Mouse (Mus musculus): ENCODE measurements around the gene Sema4f. TPM values are rescaled to one million over a fixed set of nuclear protein-coding genes. Genes with fewer than 3 reads are reported as not detected.

Gene Sema4f
- polyA plus RNA-seq (2016; fragmentation: Nextera tagmentation; extraction: Ambion mirVana) = 10.8 and 10.9 TPM in 2 replicates

DNA sequence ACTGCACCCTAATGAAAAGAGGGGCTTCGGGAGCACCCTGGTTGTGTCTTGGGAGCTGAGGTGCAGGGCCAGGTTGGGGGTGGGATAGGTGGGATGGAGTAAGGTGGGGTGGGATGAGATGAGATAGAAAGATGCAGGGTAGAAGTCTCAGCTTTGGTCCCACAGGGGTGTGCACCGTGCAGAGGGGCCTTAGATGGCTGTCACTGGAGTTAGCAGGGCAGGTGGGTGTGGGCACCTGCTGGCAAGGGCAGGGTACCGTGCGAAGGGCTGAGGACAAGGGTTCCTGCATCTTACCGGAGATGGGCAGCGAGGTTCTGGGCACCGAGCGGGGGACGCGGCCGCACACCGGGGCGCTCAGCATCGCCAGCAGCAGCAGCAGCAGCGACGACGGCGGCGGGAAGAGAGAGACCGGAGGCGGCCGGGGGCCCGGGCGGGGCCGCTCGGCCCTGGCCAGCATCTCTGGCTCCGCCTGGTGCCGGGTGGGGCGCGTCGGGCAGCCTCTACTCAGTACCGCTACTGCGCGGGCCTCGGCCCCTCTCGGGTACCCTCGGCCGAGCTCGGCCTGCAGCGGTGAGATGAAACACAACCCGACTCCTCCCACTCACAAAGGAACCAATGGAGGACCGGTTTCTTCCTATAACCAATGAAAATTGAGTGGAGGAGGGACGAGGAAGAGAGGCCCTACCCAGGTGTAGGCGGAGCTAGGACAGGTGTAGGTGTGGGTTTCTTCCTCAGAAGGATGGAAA lies at the start of gene Sema4f:
Gene Sema4f, minus strand, starts transcription at position 603 of the 746 bp plus-strand sequence.
- H3K4me3 ChIP-seq = peak within 1 kb of the TSS; percentile 66
- WGBS = 1% methylated on average over 43 of the region's 44 CpGs
- peaks cover 8% of the 10 kb centered on the region; the same call in 1 of the 2 replicates for H3K4me1 ChIP-seq
- no peak within 1 kb of the TSS for H3K27ac ChIP-seq
- H3K9ac ChIP-seq = peak within 1 kb of the TSS; percentile 82
- H3K27me3 ChIP-seq = peaks cover 13% of the 10 kb centered on the region
- peak; percentile 99 for ATAC-seq (ENCODE audit: low FRiP score)
- H3K9me3 ChIP-seq (replicated peaks) = no peaks in the 10 kb centered on the region
- 0 out of 2 replicates have a peak, but pooled peaks cover 3% of the 10 kb centered on the region for H3K36me3 ChIP-seq
- H3K4me2 ChIP-seq (replicated peaks) = peak within 1 kb of the TSS; percentile 82

GRCm38 (mm10) chr6:82987411-82987971 lies 47.9 kb upstream of the Sema4f start:
- no peak overlapping the region for H3K9ac ChIP-seq
- no peak overlapping the region for H3K4me3 ChIP-seq
- no peaks in the 10 kb centered on the region for H3K9me3 ChIP-seq (replicated peaks)
- no peaks in the 10 kb centered on the region for H3K4me1 ChIP-seq
- no peak overlapping the region for H3K4me2 ChIP-seq (replicated peaks)
- ATAC-seq (ENCODE audit: low FRiP score) = no peak
- H3K27me3 ChIP-seq = no peaks in the 10 kb centered on the region
- no peak overlapping the region for H3K27ac ChIP-seq
- 59% methylated on average over 9 of the region's 9 CpGs for WGBS
- no peaks in the 10 kb centered on the region for H3K36me3 ChIP-seq

GRCm38 (mm10) chr6:82971031-82971430 lies 31.5 kb upstream of the Sema4f start:
- H3K9ac ChIP-seq = no peak overlapping the region
- 0 out of 2 replicates have a peak, but pooled peaks have one; percentile 61 for ATAC-seq (ENCODE audit: low FRiP score)
- 13% methylated on average over 5 of the region's 5 CpGs for WGBS

GRCm38 (mm10) chr6:82969249-82970084 lies 29.9 kb upstream of the Sema4f start:
- Histone ChIP-seq H3K4me1 (no peaks in the 10 kb centered on the region), H3K9me3 (replicated peaks) (no peaks in the 10 kb centered on the region), H3K27me3 (no peaks in the 10 kb centered on the region), H3K27ac (no peak overlapping the region), H3K36me3 (no peaks in the 10 kb centered on the region), H3K4me3 (no peak overlapping the region), H3K4me2 (replicated peaks) (no peak overlapping the region), H3K9ac (no peak overlapping the region)
- WGBS = 79% methylated on average over 6 of the region's 6 CpGs
- no peak for ATAC-seq (ENCODE audit: low FRiP score)

More at GRCm38 (mm10) chr6:82971031-82971430, 31.5 kb upstream of the Sema4f start:
- Histone ChIP-seq H3K4me1 (no peaks in the 10 kb centered on the region), H3K36me3 (no peaks in the 10 kb centered on the region), H3K4me3 (no peak overlapping the region), H3K4me2 (replicated peaks) (no peak overlapping the region), H3K27ac (no peak overlapping the region), H3K27me3 (no peaks in the 10 kb centered on the region), H3K9me3 (replicated peaks) (no peaks in the 10 kb centered on the region)

- 78% methylated on average over 1 of the region's 1 CpGs for WGBS
- ATAC-seq (ENCODE audit: low FRiP score) = no peak
- 0 out of 2 replicates have a peak, but pooled peaks cover 2% of the 10 kb centered on the region for H3K4me1 ChIP-seq
Measured at GRCm38 (mm10) chr6:82961664-82962063, 22.1 kb upstream of the Sema4f start.

GRCm38 (mm10) chr6:82956553-82957251 lies 17.1 kb upstream of the Sema4f start:
- H3K4me1 ChIP-seq = 0 out of 2 replicates have a peak, but pooled peaks cover 5% of the 10 kb centered on the region
- no peaks in the 10 kb centered on the region for H3K27me3 ChIP-seq
- no peak for ATAC-seq (ENCODE audit: low FRiP score)
- no peaks in the 10 kb centered on the region for H3K36me3 ChIP-seq
- no peak overlapping the region for H3K27ac ChIP-seq
- no peak overlapping the region for H3K4me2 ChIP-seq (replicated peaks)
- no peaks in the 10 kb centered on the region for H3K9me3 ChIP-seq (replicated peaks)
- no peak overlapping the region for H3K4me3 ChIP-seq
- 57% methylated on average over 4 of the region's 4 CpGs for WGBS
- no peak overlapping the region for H3K9ac ChIP-seq

More at GRCm38 (mm10) chr6:82961664-82962063, 22.1 kb upstream of the Sema4f start:
- H3K36me3 ChIP-seq = no peaks in the 10 kb centered on the region
- no peak overlapping the region for H3K4me2 ChIP-seq (replicated peaks)
- H3K9ac ChIP-seq = no peak overlapping the region
- no peak overlapping the region for H3K27ac ChIP-seq
- no peaks in the 10 kb centered on the region for H3K9me3 ChIP-seq (replicated peaks)
- H3K4me3 ChIP-seq = no peak overlapping the region
- H3K27me3 ChIP-seq = no peaks in the 10 kb centered on the region

DNA sequence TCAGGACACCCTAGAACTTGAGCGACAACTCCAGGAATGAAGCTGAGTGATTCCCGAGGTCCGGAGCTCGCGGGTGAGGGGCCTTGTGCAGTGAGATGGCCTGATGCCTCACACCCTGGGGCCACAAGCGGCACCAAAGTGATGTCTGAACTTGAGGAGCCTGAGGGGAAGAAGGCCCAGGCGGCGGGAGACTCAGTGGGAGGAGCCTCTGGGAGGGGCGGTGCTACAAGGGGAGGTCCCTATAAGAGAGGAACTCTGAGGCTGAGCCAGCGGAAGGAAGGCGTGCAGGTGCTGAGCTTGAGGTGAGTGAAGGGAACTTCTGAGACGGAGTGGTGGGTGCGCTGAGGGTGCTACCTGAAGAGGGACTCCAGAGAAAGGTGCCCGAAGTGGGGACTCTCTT lies 7.1 kb upstream of the Sema4f start, which contains the start of gene M1ap:
Gene M1ap, plus strand, starts transcription at position 252 of the 400 bp plus-strand sequence.
- no peaks in the 10 kb centered on the region for H3K27me3 ChIP-seq
- no peak within 1 kb of the TSS for H3K27ac ChIP-seq
- no peak for ATAC-seq (ENCODE audit: low FRiP score)
- no peak within 1 kb of the TSS for H3K4me2 ChIP-seq (replicated peaks)
- H3K4me3 ChIP-seq = no peak within 1 kb of the TSS
- H3K9ac ChIP-seq = no peak within 1 kb of the TSS
- no peaks in the 10 kb centered on the region for H3K4me1 ChIP-seq
- H3K36me3 ChIP-seq = no peaks in the 10 kb centered on the region
- WGBS = 65% methylated on average over 14 of the region's 14 CpGs
- no peaks in the 10 kb centered on the region for H3K9me3 ChIP-seq (replicated peaks)

DNA sequence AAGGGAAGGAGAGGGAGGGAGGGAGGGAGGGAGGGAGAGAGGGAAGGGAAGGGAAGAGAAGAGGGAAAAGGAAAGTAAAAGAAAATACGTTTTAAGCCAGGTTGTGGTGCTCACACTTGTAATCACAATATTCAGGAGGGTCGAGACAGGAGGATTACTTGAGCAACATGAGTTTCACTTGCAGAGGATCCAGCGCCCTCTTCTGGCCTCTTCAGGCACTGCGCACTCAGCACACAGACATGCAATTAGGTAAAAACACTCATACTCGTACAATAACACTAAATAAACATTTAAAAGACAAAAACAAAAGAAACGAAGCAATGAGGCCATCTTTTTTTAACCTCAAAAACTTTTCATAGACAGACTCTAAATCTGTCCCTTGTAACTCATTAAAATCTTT lies 6.2 kb upstream of the Sema4f start:
- ATAC-seq (ENCODE audit: low FRiP score) = no peak
- no peaks in the 10 kb centered on the region for H3K36me3 ChIP-seq
- H3K4me1 ChIP-seq = no peaks in the 10 kb centered on the region
- 51% methylated on average over 6 of the region's 6 CpGs for WGBS
- H3K9me3 ChIP-seq (replicated peaks) = no peaks in the 10 kb centered on the region
- H3K27me3 ChIP-seq = no peaks in the 10 kb centered on the region
- no peak overlapping the region for H3K27ac ChIP-seq
- H3K4me3 ChIP-seq = no peak overlapping the region
- no peak overlapping the region for H3K4me2 ChIP-seq (replicated peaks)
- no peak overlapping the region for H3K9ac ChIP-seq

GRCm38 (mm10) chr6:82940765-82941164 lies 1.2 kb upstream of the Sema4f start:
- H3K9me3 ChIP-seq (replicated peaks) = no peaks in the 10 kb centered on the region

GRCm38 (mm10) chr6:82934616-82935230 lies 4.8 kb downstream of the Sema4f start:
- H3K4me3 ChIP-seq = no peak overlapping the region
- 87% methylated on average over 3 of the region's 3 CpGs for WGBS
- 0 out of 2 replicates have a peak, but pooled peaks cover 3% of the 10 kb centered on the region for H3K36me3 ChIP-seq
- H3K4me2 ChIP-seq (replicated peaks) = no peak overlapping the region
- peaks cover 8% of the 10 kb centered on the region; the same call in 1 of the 2 replicates for H3K4me1 ChIP-seq
- no peaks in the 10 kb centered on the region for H3K9me3 ChIP-seq (replicated peaks)
- H3K27me3 ChIP-seq = peaks cover 11% of the 10 kb centered on the region
- H3K9ac ChIP-seq = no peak overlapping the region
- ATAC-seq (ENCODE audit: low FRiP score) = no peak
- no peak overlapping the region for H3K27ac ChIP-seq

More at GRCm38 (mm10) chr6:82940765-82941164, 1.2 kb upstream of the Sema4f start:
- peaks cover 13% of the 10 kb centered on the region for H3K27me3 ChIP-seq
- H3K4me1 ChIP-seq = peaks cover 8% of the 10 kb centered on the region; the same call in 1 of the 2 replicates
- no peak overlapping the region for H3K4me3 ChIP-seq
- H3K27ac ChIP-seq = no peak overlapping the region
- no peak for ATAC-seq (ENCODE audit: low FRiP score)
- no peak overlapping the region for H3K4me2 ChIP-seq (replicated peaks)
- 81% methylated on average over 3 of the region's 3 CpGs for WGBS
- no peak overlapping the region for H3K9ac ChIP-seq
- H3K36me3 ChIP-seq = no peaks in the 10 kb centered on the region

GRCm38 (mm10) chr6:82927617-82928016 lies 12.0 kb downstream of the Sema4f start:
- WGBS = 80% methylated on average over 5 of the region's 5 CpGs

More at GRCm38 (mm10) chr6:82927617-82928016, 12.0 kb downstream of the Sema4f start:
- H3K9me3 ChIP-seq (replicated peaks) = no peaks in the 10 kb centered on the region
- no peak overlapping the region for H3K27ac ChIP-seq
- no peaks in the 10 kb centered on the region for H3K27me3 ChIP-seq
- no peak overlapping the region for H3K4me2 ChIP-seq (replicated peaks)
- H3K36me3 ChIP-seq = peaks cover 7% of the 10 kb centered on the region
- H3K4me3 ChIP-seq = no peak overlapping the region
- ATAC-seq (ENCODE audit: low FRiP score) = no peak
- H3K4me1 ChIP-seq = no peaks in the 10 kb centered on the region
- no peak overlapping the region for H3K9ac ChIP-seq

Measured in hindbrain, embryonic 12.5 days (tissue).